Mouse (Mus musculus) forebrain, embryonic 16.5 days (tissue): ENCODE measurements around the gene Cela3a. TPM values are rescaled to one million over a fixed set of nuclear protein-coding genes. Genes with fewer than 3 reads are reported as not detected.
"Not testable (repeated sequence)": the region's sequence is repeated elsewhere in the genome, so short reads cannot be mapped to it uniquely, and the experiment has no call there.

Experiments used
- ATAC-seq: fragments of 200-750 bp; cut with Nextera tagmentation; 2 replicates; pipeline ENCODE4 v1.8.0; 2017; ENCODE audit warnings: mild to moderate bottlenecking, moderate library complexity
- H3K27ac ChIP-seq: fragments of 300-500 bp; sonication (generic); 2 replicates; pipeline ENCODE4 v1.5.1; 2014; ENCODE audit warnings: low read length, control low read depth
- H3K27me3 ChIP-seq: fragments of 300-500 bp; sonication (generic); replicated peaks from 2 replicates; pipeline ENCODE4 v1.6.1; 2014; ENCODE audit warnings: low read length; ENCODE audit not compliant: control insufficient read depth, insufficient read depth
- H3K36me3 ChIP-seq: fragments of 300-500 bp; sonication (generic); 2 replicates; pipeline ENCODE4 v1.6.1; 2014; ENCODE audit not compliant: control insufficient read depth, insufficient read depth
- H3K4me1 ChIP-seq: fragments of 300-500 bp; sonication (generic); replicated peaks from 2 replicates; pipeline ENCODE4 v1.6.1; 2014; ENCODE audit warnings: low read length; ENCODE audit not compliant: control insufficient read depth, insufficient read depth
- H3K4me2 ChIP-seq: fragments of 300-500 bp; sonication (generic); 2 replicates; pipeline ENCODE4 v1.6.1; 2014; ENCODE audit warnings: mild to moderate bottlenecking, low read length, control low read depth
- H3K4me3 ChIP-seq: fragments of 300-500 bp; sonication (generic); replicated peaks from 2 replicates; pipeline ENCODE4 v1.5.1; 2014; ENCODE audit warnings: mild to moderate bottlenecking, low read length, control low read depth
- H3K9ac ChIP-seq: fragments of 300-500 bp; sonication (generic); replicated peaks from 2 replicates; pipeline ENCODE4 v1.6.1; 2014; ENCODE audit warnings: low read depth, low read length, control low read depth
- H3K9me3 ChIP-seq: fragments of 300-500 bp; sonication (generic); 2 replicates; pipeline ENCODE4 v1.6.1; 2016; ENCODE audit warnings: low read length; ENCODE audit not compliant: control insufficient read depth
- WGBS: fragments of 180-500 bp; shearing (Covaris S2); extraction: QIAGEN DNeasy Blood & Tissue Kit; methylation state at CpG from one replicate; pipeline ENCODE4 v1.1.7; 2014; 5-methylcytosine and 5-hydroxymethylcytosine counted together
- polyA plus RNA-seq: library from polyadenylated mRNA; unstranded; fragments of >200 nt; fragmentation: Nextera tagmentation; extraction: Ambion mirVana; gene quantifications from 2 replicates; pipeline ENCODE4 v1.2.1, GENCODE M21; 2015

Gene Cela3a
- polyA plus RNA-seq, 1 experiment from 2014 or later: not detected

DNA sequence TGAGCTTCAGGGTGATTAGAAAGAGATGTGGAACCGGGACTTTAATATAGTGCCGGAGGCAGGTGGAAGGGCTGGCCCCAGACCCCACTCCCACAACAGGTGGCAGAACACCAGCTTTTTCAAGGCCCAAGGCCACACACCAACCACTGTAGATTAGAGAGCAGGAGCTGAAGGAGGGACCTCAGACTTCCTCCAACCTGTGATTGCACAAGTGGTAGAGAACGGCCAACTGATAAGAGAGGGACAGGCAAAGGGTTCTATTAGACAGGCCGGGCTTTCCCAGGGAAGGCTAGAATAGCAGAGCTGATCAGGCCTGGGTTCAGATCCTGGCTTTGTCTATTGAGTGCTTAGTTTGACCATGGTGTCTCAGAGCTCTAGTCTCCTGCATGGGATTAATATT, 20.9 kb upstream of the Cela3a start, which contains the start of gene Cela3b:
Cela3b (minus strand) TSS at position 39 of the 400 bp plus-strand sequence.
- H3K4me1 ChIP-seq: no peaks in the 10 kb centered on the region
- WGBS: 93% methylated on average over 4 of the region's 4 CpGs
- no peak within 1 kb of the TSS for H3K9ac ChIP-seq
- H3K9me3 ChIP-seq: no peaks in the 10 kb centered on the region
- H3K27me3 ChIP-seq: no peaks in the 10 kb centered on the region
- H3K4me3 ChIP-seq: no peak within 1 kb of the TSS
- no peak within 1 kb of the TSS for H3K27ac ChIP-seq
- no peak within 1 kb of the TSS for H3K4me2 ChIP-seq
- ATAC-seq: no peak
- H3K36me3 ChIP-seq: no peaks in the 10 kb centered on the region

DNA sequence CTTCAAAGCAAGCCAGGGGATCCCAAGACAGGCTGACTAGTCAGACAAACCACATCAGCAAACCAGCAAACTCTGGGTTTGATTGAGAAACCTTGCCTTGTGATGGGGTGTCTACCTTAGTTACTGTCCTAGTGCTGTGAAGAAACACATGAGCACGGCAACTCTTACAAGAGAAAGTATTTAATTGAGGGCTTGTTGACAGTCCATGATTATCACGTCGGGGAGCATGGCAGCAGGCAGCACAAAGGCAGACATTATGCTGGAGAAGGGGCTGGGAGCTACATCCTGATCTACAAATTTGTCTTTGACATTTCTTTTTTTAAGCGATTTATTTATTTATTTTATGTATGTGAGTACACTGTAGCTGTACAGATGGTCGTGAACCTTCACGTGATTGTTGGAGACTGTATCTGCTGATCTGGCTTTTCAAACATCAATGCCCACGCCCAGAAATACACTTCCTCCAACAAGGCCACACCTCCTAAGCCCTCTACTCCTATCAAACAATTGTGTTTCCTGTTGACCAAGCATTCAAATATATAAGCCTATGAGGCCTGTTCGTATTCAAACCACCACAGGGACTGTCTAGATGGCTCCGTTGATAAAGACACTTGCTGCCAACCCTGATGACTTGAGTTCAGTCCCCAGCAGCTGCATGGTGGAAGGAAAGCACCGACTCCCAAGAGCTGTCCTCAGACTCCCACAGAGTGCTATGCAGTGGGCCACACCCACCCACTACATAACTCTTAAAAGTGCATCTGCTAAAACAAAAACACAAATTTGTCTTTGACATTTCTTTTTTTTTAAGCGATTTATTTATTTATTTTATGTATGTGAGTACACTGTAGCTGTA, 8.3 kb upstream of the Cela3a start:
- no peaks in the 10 kb centered on the region for H3K4me1 ChIP-seq
- no peaks in the 10 kb centered on the region for H3K36me3 ChIP-seq
- no peak overlapping the region for H3K9ac ChIP-seq
- no peak overlapping the region for H3K4me3 ChIP-seq
- H3K27ac ChIP-seq: no peak overlapping the region
- no peak overlapping the region for H3K4me2 ChIP-seq
- H3K27me3 ChIP-seq: no peaks in the 10 kb centered on the region
- 74% methylated on average over 11 of the region's 11 CpGs for WGBS
- peak; percentile 54; the same call in 1 of the 2 replicates for ATAC-seq
- no peaks in the 10 kb centered on the region for H3K9me3 ChIP-seq

- no peaks in the 10 kb centered on the region for H3K9me3 ChIP-seq
- WGBS: 67% methylated on average over 1 of the region's 1 CpGs
- H3K36me3 ChIP-seq: no peaks in the 10 kb centered on the region
- H3K27me3 ChIP-seq: no peaks in the 10 kb centered on the region
- H3K4me1 ChIP-seq: no peaks in the 10 kb centered on the region
- no peak overlapping the region for H3K9ac ChIP-seq
- H3K27ac ChIP-seq: no peak overlapping the region
- no peak overlapping the region for H3K4me3 ChIP-seq
- no peak overlapping the region for H3K4me2 ChIP-seq
- ATAC-seq: no peak
Measured at GRCm38 (mm10) chr4:137414936-137415335, 5.3 kb upstream of the Cela3a start.

- not testable (repeated sequence) for H3K36me3 ChIP-seq, H3K4me3 ChIP-seq, H3K9ac ChIP-seq, H3K4me1 ChIP-seq, H3K4me2 ChIP-seq, ATAC-seq, H3K9me3 ChIP-seq, H3K27me3 ChIP-seq, H3K27ac ChIP-seq
- 88% methylated on average over 7 of the region's 7 CpGs for WGBS
Measured at GRCm38 (mm10) chr4:137412185-137412709, 2.7 kb upstream of the Cela3a start.

DNA sequence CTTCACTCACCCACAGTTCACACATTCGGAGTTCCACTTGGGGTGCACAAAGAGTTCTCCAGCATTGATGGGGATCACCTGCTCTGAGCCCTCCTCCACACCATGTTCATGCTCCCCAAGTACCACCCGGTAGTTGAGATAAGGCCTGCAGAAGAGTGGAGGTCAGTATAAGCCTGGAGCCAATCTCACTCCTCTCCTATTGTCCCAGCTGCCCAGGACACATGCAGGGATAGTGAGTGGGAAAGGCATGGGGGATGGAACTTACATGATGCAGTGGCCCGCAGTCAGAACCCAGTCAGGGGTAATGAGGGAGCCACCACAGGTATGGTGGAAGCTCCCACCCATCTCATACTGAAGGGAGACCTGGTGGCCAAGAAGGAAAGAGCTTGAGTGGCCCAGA, 4.0 kb downstream of the Cela3a start:
- H3K4me3 ChIP-seq: no peak overlapping the region
- no peaks in the 10 kb centered on the region for H3K36me3 ChIP-seq
- 89% methylated on average over 3 of the region's 3 CpGs for WGBS
- H3K27ac ChIP-seq: no peak overlapping the region
- no peaks in the 10 kb centered on the region for H3K9me3 ChIP-seq
- no peaks in the 10 kb centered on the region for H3K4me1 ChIP-seq
- ATAC-seq: no peak
- H3K9ac ChIP-seq: no peak overlapping the region
- no peaks in the 10 kb centered on the region for H3K27me3 ChIP-seq
- no peak overlapping the region for H3K4me2 ChIP-seq

DNA sequence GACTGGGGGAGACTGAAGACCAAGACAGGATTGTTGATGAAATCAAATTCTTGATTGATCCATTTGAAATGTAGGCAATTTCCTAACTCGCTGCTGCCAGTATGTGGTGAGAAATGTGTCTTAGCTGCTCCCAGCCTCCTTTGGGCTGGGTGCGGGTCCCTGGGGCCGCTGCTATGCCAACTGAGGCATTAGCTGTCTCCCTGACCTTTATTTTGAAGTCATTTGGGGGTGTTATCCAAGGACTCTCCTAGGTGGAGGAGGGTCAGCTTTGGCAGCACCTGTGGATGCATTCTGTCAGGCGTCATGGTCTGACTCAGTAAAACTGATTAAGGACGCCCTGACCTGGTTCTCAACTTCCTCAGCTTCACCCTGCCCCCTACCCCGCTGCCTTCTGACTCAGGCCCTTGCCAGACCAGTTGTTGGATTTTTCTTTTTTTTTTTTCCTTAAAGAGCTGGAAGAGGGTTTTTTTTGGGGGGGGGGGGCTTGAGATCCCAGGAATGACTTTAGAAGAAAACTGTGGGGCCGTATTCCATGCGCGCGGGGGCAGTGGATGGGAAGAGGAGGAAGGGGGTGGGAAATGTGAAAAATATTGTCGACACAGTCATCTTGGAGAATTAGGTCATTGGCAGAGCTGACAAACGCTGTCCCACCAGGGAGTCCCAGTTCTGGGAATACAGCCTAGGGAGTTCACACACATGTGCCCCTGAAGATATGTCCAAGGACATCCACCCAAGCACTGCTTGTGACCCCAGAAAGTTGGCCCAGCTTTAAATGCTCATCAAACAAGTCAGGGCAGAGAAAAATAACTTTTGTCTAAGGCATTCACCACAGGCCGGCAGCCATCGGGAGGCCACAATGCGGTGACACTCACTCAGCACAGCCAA, 12.7 kb downstream of the Cela3a start:
- 81% methylated on average over 15 of the region's 15 CpGs for WGBS
- Histone ChIP-seq H3K27ac (no peak overlapping the region), H3K4me2 (no peak overlapping the region), H3K9me3 (no peaks in the 10 kb centered on the region), H3K9ac (no peak overlapping the region), H3K36me3 (no peaks in the 10 kb centered on the region), H3K27me3 (no peaks in the 10 kb centered on the region), H3K4me3 (no peak overlapping the region), H3K4me1 (no peaks in the 10 kb centered on the region)
- ATAC-seq: no peak

DNA sequence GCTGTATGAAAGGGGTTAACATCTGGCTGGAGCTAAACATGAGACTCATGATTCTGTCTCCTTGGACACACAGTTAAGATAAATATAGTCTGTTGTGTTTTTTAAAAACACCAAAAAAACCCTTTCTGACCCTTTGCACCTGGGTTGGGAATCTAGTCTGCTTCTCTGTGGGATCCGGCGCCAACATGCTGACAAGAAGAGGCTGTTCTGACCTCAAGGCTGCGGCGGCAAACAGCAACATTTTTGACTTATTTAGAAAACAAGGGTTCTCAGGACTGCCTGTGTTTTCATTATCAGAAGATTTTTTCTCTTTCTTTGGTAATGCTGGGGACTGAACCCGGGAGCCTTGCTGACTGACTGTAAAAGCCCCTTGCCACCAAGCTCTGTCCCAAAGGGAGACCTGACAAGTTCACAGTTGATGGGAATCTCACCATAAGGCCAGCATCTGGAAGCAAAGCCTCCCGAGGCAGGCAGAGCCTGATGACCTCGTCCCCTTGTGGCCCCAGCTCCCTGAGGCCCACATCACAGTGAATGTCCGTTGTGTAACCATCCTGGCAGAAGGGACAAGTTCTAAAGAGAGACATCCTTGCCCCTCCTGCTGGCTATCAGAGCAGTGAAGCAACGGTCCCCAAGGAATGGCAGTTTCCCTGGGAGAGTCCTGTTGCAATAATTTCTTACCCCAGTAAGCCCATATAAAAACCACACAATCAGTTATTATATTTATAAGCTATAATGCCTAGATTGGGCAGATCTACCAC, 16.0 kb downstream of the Cela3a start:
- Histone ChIP-seq H3K9me3 (no peaks in the 10 kb centered on the region), H3K27me3 (no peaks in the 10 kb centered on the region), H3K4me3 (no peak overlapping the region), H3K36me3 (no peaks in the 10 kb centered on the region), H3K4me1 (peaks cover 4% of the 10 kb centered on the region; the same call in 1 of the 2 replicates), H3K9ac (no peak overlapping the region), H3K27ac (no peak overlapping the region), H3K4me2 (no peak overlapping the region)
- no peak for ATAC-seq
- WGBS: 76% methylated on average over 9 of the region's 9 CpGs

GRCm38 (mm10) chr4:137392874-137393273, 16.7 kb downstream of the Cela3a start:
- WGBS: 89% methylated on average over 9 of the region's 9 CpGs
- Histone ChIP-seq H3K36me3 (no peaks in the 10 kb centered on the region), H3K9ac (no peak overlapping the region), H3K4me3 (no peak overlapping the region), H3K4me2 (no peak overlapping the region), H3K27ac (no peak overlapping the region), H3K27me3 (no peaks in the 10 kb centered on the region), H3K9me3 (no peaks in the 10 kb centered on the region), H3K4me1 (peaks cover 4% of the 10 kb centered on the region; the same call in 1 of the 2 replicates)
- no peak for ATAC-seq
